Comparison of ENCODE assay signal across 22 mouse cellular contexts in genomic region chr9:62059941-62060340, GRCm38 (mm10). TPM values are rescaled to one million over a fixed set of nuclear protein-coding genes. Genes with fewer than 3 reads are reported as not detected.
A peak's percentile ranks its signal among the peaks of the same experiment; 100 is the strongest.
DNase-seq lines count a peak whose midpoint lies in the region; ATAC-seq and TF ChIP-seq lines count a peak whose summit lies in the region.
"Had no signal": no experiment of that assay in that cellular context is flagged by ENCODE, and none has a peak within 500 bp of the region (broad histone marks: within the 10 kb centered on the region; RNA-seq: fewer than 3 reads in every experiment).

No protein-coding gene starts in this region.

- H3K4me1 ChIP-seq in lung, adult 2 months (ENCODE audit: control insufficient read depth, insufficient read depth, low read length) = no peaks in the 10 kb centered on the region
- H3K4me1 ChIP-seq in heart, embryonic 13.5 days = peaks cover 23% of the 10 kb centered on the region
- H3K4me1 ChIP-seq: embryonic facial prominence, embryonic 12.5 days; forebrain, embryonic 13.5 days; hindbrain, embryonic 15.5 days; intestine, embryonic 15.5 days; limb, embryonic 15.5 days; liver, embryonic 15.5 days; midbrain, embryonic 12.5 days; neural tube, embryonic 12.5 days had no signal

- WGBS in lung, adult 2 months = 71% methylated on average over 11 of the region's 11 CpGs
- WGBS in heart, embryonic 13.5 days = 64% methylated on average over 11 of the region's 11 CpGs

- intact Hi-C loops in heart, postnatal 25 days (cut with DNase I) = no loop called here

- TF ChIP-seq POLR2A in lung, adult 2 months (IDR thresholded peaks at IDR 0.05; ENCODE audit: borderline replicate concordance, extremely low read depth, low read depth, low read length) = no peak

- no peak for ATAC-seq in heart, embryonic 13.5 days (ENCODE audit: extremely low read depth, insufficient number of reproducible peaks, low FRiP score, low TSS enrichment)
- ATAC-seq: forebrain, embryonic 13.5 days; intestine, embryonic 15.5 days had no signal

- no peak for TF ChIP-seq CTCF in lung, adult 2 months (IDR thresholded peaks at IDR 0.05; ENCODE audit: insufficient read depth, low read length)

- DNase-seq in adrenal gland, postnatal 14 days = peak; percentile 21
- no peak for DNase-seq in adrenal gland, postnatal 25 days
- DNase-seq in lung, adult 2 months = no peak
- DNase-seq in lung, postnatal 36 days = no peak
- peak; percentile 5 for DNase-seq in heart, postnatal 25 days (ENCODE audit: low spot score)
- DNase-seq in Muller cell, postnatal 12 days (ENCODE audit: inconsistent ontology term) = no peak
- no peak for DNase-seq in layer of hippocampus, adult 9-10 months (ENCODE audit: low spot score)
- DNase-seq: cerebellum, adult 9-11 months; gastrocnemius, postnatal 36 days; lung, postnatal 4 days; right cerebral cortex, postnatal 4 days had no signal

- H3K9me3 ChIP-seq in heart, embryonic 13.5 days = no peaks in the 10 kb centered on the region
- H3K9me3 ChIP-seq: embryonic facial prominence, embryonic 12.5 days; forebrain, embryonic 13.5 days; G1E; hindbrain, embryonic 15.5 days; intestine, embryonic 15.5 days; limb, embryonic 15.5 days; liver, embryonic 15.5 days; midbrain, embryonic 12.5 days; neural tube, embryonic 12.5 days had no signal

- H3K9ac ChIP-seq in heart, embryonic 13.5 days = no peak overlapping the region
- H3K9ac ChIP-seq: embryonic facial prominence, embryonic 12.5 days; forebrain, embryonic 13.5 days; hindbrain, embryonic 15.5 days; intestine, embryonic 15.5 days; limb, embryonic 15.5 days; liver, embryonic 15.5 days; midbrain, embryonic 12.5 days; neural tube, embryonic 12.5 days had no signal

- H3K27ac ChIP-seq in heart, embryonic 13.5 days (replicated peaks) = no peak overlapping the region
- H3K27ac ChIP-seq: embryonic facial prominence, embryonic 12.5 days; forebrain, embryonic 13.5 days; hindbrain, embryonic 15.5 days; intestine, embryonic 15.5 days; limb, embryonic 15.5 days; liver, embryonic 15.5 days; midbrain, embryonic 12.5 days; neural tube, embryonic 12.5 days had no signal

- H3K27me3 ChIP-seq in heart, embryonic 13.5 days (replicated peaks) = no peaks in the 10 kb centered on the region
- H3K27me3 ChIP-seq: embryonic facial prominence, embryonic 12.5 days; forebrain, embryonic 13.5 days; hindbrain, embryonic 15.5 days; intestine, embryonic 15.5 days; limb, embryonic 15.5 days; liver, embryonic 15.5 days; midbrain, embryonic 12.5 days; neural tube, embryonic 12.5 days had no signal

- peak overlapping the region; percentile 21 for H3K4me3 ChIP-seq in lung, adult 2 months (replicated peaks; ENCODE audit: extremely low read depth, low read depth, low read length)
- no peak overlapping the region for H3K4me3 ChIP-seq in heart, embryonic 13.5 days
- H3K4me3 ChIP-seq: embryonic facial prominence, embryonic 12.5 days; erythroblast, embryonic 14.5 days; forebrain, embryonic 13.5 days; hindbrain, embryonic 15.5 days; intestine, embryonic 15.5 days; limb, embryonic 15.5 days; liver, embryonic 15.5 days; midbrain, embryonic 12.5 days; neural tube, embryonic 12.5 days had no signal

- peak overlapping the region; percentile 37; the same call in 1 of the 2 replicates for H3K4me2 ChIP-seq in heart, embryonic 13.5 days
- H3K4me2 ChIP-seq: embryonic facial prominence, embryonic 12.5 days; forebrain, embryonic 13.5 days; hindbrain, embryonic 15.5 days; intestine, embryonic 15.5 days; limb, embryonic 15.5 days; liver, embryonic 15.5 days; midbrain, embryonic 12.5 days; neural tube, embryonic 12.5 days had no signal

- H3K36me3 ChIP-seq in heart, embryonic 13.5 days = peaks cover 2% of the 10 kb centered on the region; the same call in 1 of the 2 replicates
- H3K36me3 ChIP-seq: embryonic facial prominence, embryonic 12.5 days; hindbrain, embryonic 15.5 days; intestine, embryonic 15.5 days; limb, embryonic 15.5 days; liver, embryonic 15.5 days; neural tube, embryonic 12.5 days had no signal

RNA-seq across cellular contexts. Expression of gene Paqr5, which starts 33.3 kb away (rescaled TPM):
- total RNA-seq in adrenal gland, postnatal 14 days (2021) = 1.5 and 2.6 TPM in 2 replicates
- total RNA-seq in adrenal gland, postnatal 25 days (2021) = 12.0 and 13.8 TPM in 2 replicates
- 1.8 and 12.4 TPM in 2 replicates for polyA plus RNA-seq in lung, adult 2 months (2012; rRNA removed)
- 0.28 and 0.39 TPM in 2 replicates for polyA plus RNA-seq in heart, embryonic 13.5 days (2015; fragmentation: Nextera tagmentation; extraction: Ambion mirVana)
- total RNA-seq in heart, postnatal 25 days (2021) = not detected
- total RNA-seq: gastrocnemius, postnatal 36 days had no signal
- polyA plus RNA-seq: erythroblast, embryonic 14.5 days; G1E had no signal

Comparison
In these comparisons a context has a peak if more than half of its experiments do, and no peak if none do; other contexts are left out.
1. DNase-seq: peak in adrenal gland, postnatal 14 days (single experiment) and heart, postnatal 25 days (single experiment); none in adrenal gland, postnatal 25 days (single experiment), lung, adult 2 months (single experiment), lung, postnatal 36 days (single experiment), Muller cell, postnatal 12 days (single experiment) and layer of hippocampus, adult 9-10 months (single experiment).